Mouse (Mus musculus) kidney, postnatal 10 days (tissue): ENCODE measurements around the gene Aff3.

Experiments
- DNase-seq: peaks from one replicate; pipeline ENCODE4 v3.0.0; 2021; ENCODE audit warnings: mixed read lengths

The Aff3 gene

GRCm38 (mm10) chr1:38261076-38261475 is 403.7 kb downstream of the Aff3 start:
- no peak for DNase-seq

GRCm38 (mm10) chr1:38259541-38260338 is 405.0 kb downstream of the Aff3 start:
- no peak for DNase-seq

GRCm38 (mm10) chr1:38254426-38254825 is 410.3 kb downstream of the Aff3 start:
- DNase-seq: no peak

- DNase-seq: peak; percentile 57
Measured at GRCm38 (mm10) chr1:38252766-38253079, 412.0 kb downstream of the Aff3 start.

- DNase-seq: no peak
Measured at GRCm38 (mm10) chr1:38252031-38252765, 412.6 kb downstream of the Aff3 start.

GRCm38 (mm10) chr1:38251448-38251847 is 413.3 kb downstream of the Aff3 start:
- no peak for DNase-seq

GRCm38 (mm10) chr1:38250246-38250645 is 414.5 kb downstream of the Aff3 start:
- DNase-seq: no peak

- no peak for DNase-seq
Measured at GRCm38 (mm10) chr1:38249561-38249960, 415.2 kb downstream of the Aff3 start.

- peak; percentile 53 for DNase-seq
Measured at GRCm38 (mm10) chr1:38248027-38248426, 416.7 kb downstream of the Aff3 start.

- peak; percentile 44 for DNase-seq
Measured at GRCm38 (mm10) chr1:38242559-38242958, 422.2 kb downstream of the Aff3 start.

- peak; percentile 27 for DNase-seq
Measured at GRCm38 (mm10) chr1:38241801-38242200, 423.0 kb downstream of the Aff3 start.

- peak; percentile 19 for DNase-seq
Measured at GRCm38 (mm10) chr1:38241221-38241666, 423.5 kb downstream of the Aff3 start.

- no peak for DNase-seq
Measured at GRCm38 (mm10) chr1:38240438-38241220, 424.1 kb downstream of the Aff3 start.

GRCm38 (mm10) chr1:38239516-38239915 is 425.2 kb downstream of the Aff3 start:
- DNase-seq: no peak

GRCm38 (mm10) chr1:38237831-38238230 is 426.9 kb downstream of the Aff3 start:
- no peak for DNase-seq

- DNase-seq: no peak
Measured at GRCm38 (mm10) chr1:38237027-38237787, 427.5 kb downstream of the Aff3 start.

- no peak for DNase-seq
Measured at GRCm38 (mm10) chr1:38233121-38233520, 431.6 kb downstream of the Aff3 start.

GRCm38 (mm10) chr1:38230041-38230440 is 434.7 kb downstream of the Aff3 start:
- no peak for DNase-seq

- no peak for DNase-seq
Measured at GRCm38 (mm10) chr1:38228806-38229205, 435.9 kb downstream of the Aff3 start.

GRCm38 (mm10) chr1:38225166-38225565 is 439.6 kb downstream of the Aff3 start:
- DNase-seq: no peak

- peak; percentile 76 for DNase-seq
Measured at GRCm38 (mm10) chr1:38222160-38222559, 442.6 kb downstream of the Aff3 start.

- DNase-seq: no peak
Measured at GRCm38 (mm10) chr1:38221431-38221830, 443.3 kb downstream of the Aff3 start.
